Mouse (Mus musculus): Measurements from ENCODE around the gene Alox12b. TPM values are rescaled to one million over a fixed set of nuclear protein-coding genes. Genes with fewer than 3 reads are reported as not detected.

The Alox12b gene
- polyA plus RNA-seq, 1 experiment: 0.27 TPM

- no peak for TF ChIP-seq POLR2A (IDR thresholded peaks at IDR 0.05; ENCODE audit: low read depth, low read length)
- no peak for TF ChIP-seq CTCF (conservative IDR thresholded peaks at IDR 0.05; ENCODE audit: insufficient read depth, insufficient read length, low read depth, low read length)
- H3K27me3 ChIP-seq (replicated peaks; ENCODE audit: control insufficient read depth, insufficient read depth, low read length): no peaks in the 10 kb centered on the region
- no peaks in the 10 kb centered on the region for H3K4me1 ChIP-seq (ENCODE audit: control insufficient read depth, insufficient read depth, low read length)
- H3K27ac ChIP-seq (ENCODE audit: insufficient read depth, low read depth, low read length): no peak overlapping the region
- no peaks in the 10 kb centered on the region for H3K36me3 ChIP-seq (ENCODE audit: control insufficient read depth, insufficient read depth, low read length)
- DNase-seq: no peak
- peak overlapping the region; percentile 7; the same call in 1 of the 2 replicates for H3K4me3 ChIP-seq (ENCODE audit: insufficient read depth, low read depth, low read length)
- 3% methylated on average over 14 of the region's 14 CpGs for WGBS
Measured at GRCm38 (mm10) chr11:69197194-69197593, 40.4 kb downstream of the Alox12b start.

- H3K4me3 ChIP-seq (ENCODE audit: insufficient read depth, low read depth, low read length): peak within 1 kb of the TSS; percentile 7; the same call in 1 of the 2 replicates
- WGBS: 33% methylated on average over 6 of the region's 6 CpGs
- DNase-seq: no peak
Measured at GRCm38 (mm10) chr11:69197743-69198142, 41.0 kb downstream of the Alox12b start, which contains the start of gene Alox8. Gene Alox8 (minus strand): TSS chr11:69197843.

GRCm38 (mm10) chr11:69199251-69199650 lies 42.5 kb downstream of the Alox12b start:
- H3K36me3 ChIP-seq (ENCODE audit: control insufficient read depth, insufficient read depth, low read length): no peaks in the 10 kb centered on the region
- TF ChIP-seq POLR2A (IDR thresholded peaks at IDR 0.05; ENCODE audit: low read depth, low read length): no peak
- no peak for TF ChIP-seq CTCF (conservative IDR thresholded peaks at IDR 0.05; ENCODE audit: insufficient read depth, insufficient read length, low read depth, low read length)
- WGBS: 92% methylated on average over 1 of the region's 1 CpGs

More at GRCm38 (mm10) chr11:69197743-69198142, 41.0 kb downstream of the Alox12b start, which contains the start of gene Alox8:
- Histone ChIP-seq H3K36me3 (ENCODE audit: control insufficient read depth, insufficient read depth, low read length) (no peaks in the 10 kb centered on the region), H3K27ac (ENCODE audit: insufficient read depth, low read depth, low read length) (no peak within 1 kb of the TSS), H3K27me3 (replicated peaks; ENCODE audit: control insufficient read depth, insufficient read depth, low read length) (no peaks in the 10 kb centered on the region), H3K4me1 (ENCODE audit: control insufficient read depth, insufficient read depth, low read length) (no peaks in the 10 kb centered on the region)
- TF ChIP-seq POLR2A (IDR thresholded peaks at IDR 0.05; ENCODE audit: low read depth, low read length) (no peak), CTCF (conservative IDR thresholded peaks at IDR 0.05; ENCODE audit: insufficient read depth, insufficient read length, low read depth, low read length) (no peak)

GRCm38 (mm10) chr11:69200231-69200630 lies 43.4 kb downstream of the Alox12b start:
- Histone ChIP-seq H3K27me3 (replicated peaks; ENCODE audit: control insufficient read depth, insufficient read depth, low read length) (no peaks in the 10 kb centered on the region), H3K4me1 (ENCODE audit: control insufficient read depth, insufficient read depth, low read length) (no peaks in the 10 kb centered on the region), H3K4me3 (ENCODE audit: insufficient read depth, low read depth, low read length) (no peak overlapping the region), H3K27ac (ENCODE audit: insufficient read depth, low read depth, low read length) (no peak overlapping the region), H3K36me3 (ENCODE audit: control insufficient read depth, insufficient read depth, low read length) (no peaks in the 10 kb centered on the region)
- TF ChIP-seq POLR2A (IDR thresholded peaks at IDR 0.05; ENCODE audit: low read depth, low read length) (no peak), CTCF (conservative IDR thresholded peaks at IDR 0.05; ENCODE audit: insufficient read depth, insufficient read length, low read depth, low read length) (no peak)
- 85% methylated on average over 6 of the region's 6 CpGs for WGBS
- DNase-seq: no peak

More at GRCm38 (mm10) chr11:69199251-69199650, 42.5 kb downstream of the Alox12b start:
- Histone ChIP-seq H3K27me3 (replicated peaks; ENCODE audit: control insufficient read depth, insufficient read depth, low read length) (no peaks in the 10 kb centered on the region), H3K4me3 (ENCODE audit: insufficient read depth, low read depth, low read length) (no peak overlapping the region), H3K4me1 (ENCODE audit: control insufficient read depth, insufficient read depth, low read length) (no peaks in the 10 kb centered on the region), H3K27ac (ENCODE audit: insufficient read depth, low read depth, low read length) (no peak overlapping the region)
- DNase-seq: no peak

GRCm38 (mm10) chr11:69202469-69203230 lies 45.9 kb downstream of the Alox12b start:
- no peak overlapping the region for H3K27ac ChIP-seq (ENCODE audit: insufficient read depth, low read depth, low read length)
- WGBS: 81% methylated on average over 13 of the region's 13 CpGs
- H3K4me1 ChIP-seq (ENCODE audit: control insufficient read depth, insufficient read depth, low read length): no peaks in the 10 kb centered on the region
- no peaks in the 10 kb centered on the region for H3K36me3 ChIP-seq (ENCODE audit: control insufficient read depth, insufficient read depth, low read length)
- no peak for DNase-seq
- no peak for TF ChIP-seq CTCF (conservative IDR thresholded peaks at IDR 0.05; ENCODE audit: insufficient read depth, insufficient read length, low read depth, low read length)
- H3K4me3 ChIP-seq (ENCODE audit: insufficient read depth, low read depth, low read length): no peak overlapping the region
- no peaks in the 10 kb centered on the region for H3K27me3 ChIP-seq (replicated peaks; ENCODE audit: control insufficient read depth, insufficient read depth, low read length)

- Histone ChIP-seq H3K4me3 (ENCODE audit: insufficient read depth, low read depth, low read length) (peak overlapping the region; percentile 25; the same call in 1 of the 2 replicates), H3K27me3 (replicated peaks; ENCODE audit: control insufficient read depth, insufficient read depth, low read length) (no peaks in the 10 kb centered on the region), H3K27ac (ENCODE audit: insufficient read depth, low read depth, low read length) (no peak overlapping the region), H3K4me1 (ENCODE audit: control insufficient read depth, insufficient read depth, low read length) (no peaks in the 10 kb centered on the region), H3K36me3 (ENCODE audit: control insufficient read depth, insufficient read depth, low read length) (no peaks in the 10 kb centered on the region)
- 13% methylated on average over 2 of the region's 2 CpGs for WGBS
- no peak for TF ChIP-seq CTCF (conservative IDR thresholded peaks at IDR 0.05; ENCODE audit: insufficient read depth, insufficient read length, low read depth, low read length)
- no peak for DNase-seq
Measured at GRCm38 (mm10) chr11:69211431-69211830, 54.6 kb downstream of the Alox12b start.

GRCm38 (mm10) chr11:69217411-69217810 lies 60.6 kb downstream of the Alox12b start:
- Histone ChIP-seq H3K4me1 (ENCODE audit: control insufficient read depth, insufficient read depth, low read length) (no peaks in the 10 kb centered on the region), H3K36me3 (ENCODE audit: control insufficient read depth, insufficient read depth, low read length) (no peaks in the 10 kb centered on the region), H3K27ac (ENCODE audit: insufficient read depth, low read depth, low read length) (no peak overlapping the region), H3K4me3 (ENCODE audit: insufficient read depth, low read depth, low read length) (no peak overlapping the region), H3K27me3 (replicated peaks; ENCODE audit: control insufficient read depth, insufficient read depth, low read length) (no peaks in the 10 kb centered on the region)
- no peak for DNase-seq
- 89% methylated on average over 5 of the region's 5 CpGs for WGBS
- TF ChIP-seq CTCF (conservative IDR thresholded peaks at IDR 0.05; ENCODE audit: insufficient read depth, insufficient read length, low read depth, low read length) (no peak), POLR2A (IDR thresholded peaks at IDR 0.05; ENCODE audit: low read depth, low read length) (no peak)
